Mouse (Mus musculus) left cerebral cortex, postnatal 4 days (tissue): ENCODE results near the gene Daxx. TPM values are rescaled to one million over a fixed set of nuclear protein-coding genes. Genes with fewer than 3 reads are reported as not detected.
"Not testable (repeated sequence)": the region's sequence is repeated elsewhere in the genome, so short reads cannot be mapped to it uniquely, and the experiment has no call there.

ENCODE experiments used
- DNase-seq: peaks from one replicate; pipeline ENCODE4 v3.0.0-alpha.2; 2022
- intact Hi-C: fragments of 180-260 bp; cut with DNase I; formaldehyde crosslinking; loops from one replicate; pipeline ENCODE4 v1.15.1; 2025
- total RNA-seq, 2 experiments: library from RNA; stranded (reverse); gene quantifications; 2 replicates each; pipeline ENCODE4 v1.2.3; 2021

The Daxx gene
- 10 to 100 TPM; 37.6 to 39.2 TPM for total RNA-seq

- intact Hi-C loops = no loop called here
- peak; percentile 99 for DNase-seq
Observed at GRCm38 (mm10) chr17:33909077-33909868, at the start of gene Daxx. Gene Daxx, plus strand, starts transcription at chr17:33909414.

GRCm38 (mm10) chr17:33865330-33866030 lies 43.7 kb upstream of the Daxx start:
- intact Hi-C loops = no loop called here
- peak; percentile 18 for DNase-seq

GRCm38 (mm10) chr17:33873537-33873936 lies 35.7 kb upstream of the Daxx start, which contains the start of gene Gm7029:
Gene Gm7029, plus strand, starts transcription at chr17:33873837.
- not testable (repeated sequence) for DNase-seq

GRCm38 (mm10) chr17:33874411-33874810 lies 34.8 kb upstream of the Daxx start:
- intact Hi-C loops = no loop called here
- peak; percentile 6 for DNase-seq

More at GRCm38 (mm10) chr17:33873537-33873936, 35.7 kb upstream of the Daxx start, which contains the start of gene Gm7029:
- intact Hi-C loops = not testable (repeated sequence)

- intact Hi-C loops, DNase-seq: not testable (repeated sequence)
Observed at GRCm38 (mm10) chr17:33875797-33876196, 33.4 kb upstream of the Daxx start.

GRCm38 (mm10) chr17:33884320-33884719 lies 24.9 kb upstream of the Daxx start:
- DNase-seq, intact Hi-C loops: not testable (repeated sequence)

GRCm38 (mm10) chr17:33887802-33888201 lies 21.4 kb upstream of the Daxx start:
- intact Hi-C loops, DNase-seq: not testable (repeated sequence)

GRCm38 (mm10) chr17:33888230-33888629 lies 21.0 kb upstream of the Daxx start:
- DNase-seq, intact Hi-C loops: not testable (repeated sequence)

GRCm38 (mm10) chr17:33889941-33890532 lies 19.2 kb upstream of the Daxx start:
- DNase-seq, intact Hi-C loops: not testable (repeated sequence)

GRCm38 (mm10) chr17:33890533-33891059 lies 18.6 kb upstream of the Daxx start, which contains the start of gene Kifc1:
Gene Kifc1, minus strand, starts transcription at chr17:33890661.
- intact Hi-C loops = no loop called here
- peak; percentile 100 for DNase-seq

- intact Hi-C loops = no loop called here
- DNase-seq = no peak
Observed at GRCm38 (mm10) chr17:33891357-33891756, 17.9 kb upstream of the Daxx start.

GRCm38 (mm10) chr17:33891892-33892291 lies 17.3 kb upstream of the Daxx start:
- DNase-seq, intact Hi-C loops: not testable (repeated sequence)

GRCm38 (mm10) chr17:33892429-33892828 lies 16.8 kb upstream of the Daxx start:
- DNase-seq = no peak
- intact Hi-C loops = no loop called here

GRCm38 (mm10) chr17:33893011-33893410 lies 16.2 kb upstream of the Daxx start:
- intact Hi-C loops = not testable (repeated sequence)

GRCm38 (mm10) chr17:33897114-33897794 lies 12.0 kb upstream of the Daxx start:
- intact Hi-C loops = no loop called here
- no peak for DNase-seq

More at GRCm38 (mm10) chr17:33893011-33893410, 16.2 kb upstream of the Daxx start:
- DNase-seq = not testable (repeated sequence)

- intact Hi-C loops = not testable (repeated sequence)
Observed at GRCm38 (mm10) chr17:33898193-33898592, 11.0 kb upstream of the Daxx start.

GRCm38 (mm10) chr17:33899642-33900041 lies 9.6 kb upstream of the Daxx start:
- DNase-seq = no peak
- intact Hi-C loops = no loop called here

More at GRCm38 (mm10) chr17:33898193-33898592, 11.0 kb upstream of the Daxx start:
- DNase-seq = not testable (repeated sequence)

GRCm38 (mm10) chr17:33900281-33900988 lies 8.8 kb upstream of the Daxx start:
- intact Hi-C loops = no loop called here
- no peak for DNase-seq

GRCm38 (mm10) chr17:33900989-33901314 lies 8.3 kb upstream of the Daxx start:
- no peak for DNase-seq
- intact Hi-C loops = no loop called here

- no peak for DNase-seq
- intact Hi-C loops = no loop called here
Observed at GRCm38 (mm10) chr17:33901653-33902052, 7.6 kb upstream of the Daxx start.
